Mouse (Mus musculus): Measurements from ENCODE around the gene Lmntd1.

- no peak for TF ChIP-seq CTCF (IDR thresholded peaks at IDR 0.05; ENCODE audit: extremely low read depth, insufficient read depth, insufficient read length, insufficient replicate concordance)
- no peak for TF ChIP-seq POLR2A (IDR thresholded peaks at IDR 0.05; ENCODE audit: low read depth, low read length)
Measured at GRCm38 (mm10) chr6:145338571-145339294, 275.4 kb downstream of the Lmntd1 start.
